Mouse (Mus musculus) adrenal gland, postnatal 36 days (tissue): Measurements from ENCODE around the gene Tyk2. TPM values are rescaled to one million over a fixed set of nuclear protein-coding genes. Genes with fewer than 3 reads are reported as not detected.
A peak's percentile ranks its signal among the peaks of the same experiment; 100 is the strongest.

ENCODE experiments used
- DNase-seq, 2 experiments: peaks; one replicate each; pipeline ENCODE4 v3.0.0; 2021; ENCODE audit warnings: mixed read lengths in 1 of 2
- total RNA-seq, 2 experiments: library from RNA; stranded (reverse); gene quantifications; 2 replicates each; pipeline ENCODE4 v1.2.3; 2021

Tyk2 gene
- total RNA-seq, 2 experiments from 2014 or later = 14.6 to 15.2 TPM

GRCm38 (mm10) chr9:21149654-21150419 is 18.8 kb upstream of the Tyk2 start, which contains the start of gene Cdc37:
Gene Cdc37 (minus strand): TSS chr9:21149982.
- DNase-seq = peak; percentile 94 to 97

- DNase-seq = no peak
Observed at GRCm38 (mm10) chr9:21149077-21149653, 18.1 kb upstream of the Tyk2 start.

GRCm38 (mm10) chr9:21148427-21148826 is 17.4 kb upstream of the Tyk2 start:
- DNase-seq = no peak

GRCm38 (mm10) chr9:21146722-21147121 is 15.7 kb upstream of the Tyk2 start:
- peak in 1 of 2 experiments; percentile 60 for DNase-seq

- DNase-seq = no peak
Observed at GRCm38 (mm10) chr9:21145431-21145830, 14.4 kb upstream of the Tyk2 start.

- no peak for DNase-seq
Observed at GRCm38 (mm10) chr9:21144361-21144760, 13.3 kb upstream of the Tyk2 start.

- no peak for DNase-seq
Observed at GRCm38 (mm10) chr9:21141922-21142321, 10.9 kb upstream of the Tyk2 start.

- DNase-seq = peak in 1 of 2 experiments; percentile 20
Observed at GRCm38 (mm10) chr9:21138386-21138785, 7.3 kb upstream of the Tyk2 start.

GRCm38 (mm10) chr9:21137229-21137628 is 6.2 kb upstream of the Tyk2 start:
- peak; percentile 48 to 67 for DNase-seq

GRCm38 (mm10) chr9:21136401-21136800 is 5.4 kb upstream of the Tyk2 start:
- peak in 1 of 2 experiments; percentile 31 for DNase-seq

- DNase-seq = no peak
Observed at GRCm38 (mm10) chr9:21135941-21136381, 4.9 kb upstream of the Tyk2 start.

- no peak for DNase-seq
Observed at GRCm38 (mm10) chr9:21135329-21135890, 4.4 kb upstream of the Tyk2 start.

- peak; percentile 45 to 60 for DNase-seq
Observed at GRCm38 (mm10) chr9:21134595-21135328, 3.7 kb upstream of the Tyk2 start.

- no peak for DNase-seq
Observed at GRCm38 (mm10) chr9:21133064-21133707, 2.1 kb upstream of the Tyk2 start.

- no peak for DNase-seq
Observed at GRCm38 (mm10) chr9:21132102-21132775, 1.2 kb upstream of the Tyk2 start.

- DNase-seq = no peak
Observed at GRCm38 (mm10) chr9:21126259-21126627, 4.8 kb downstream of the Tyk2 start.

- no peak for DNase-seq
Observed at GRCm38 (mm10) chr9:21125502-21126258, 5.4 kb downstream of the Tyk2 start.

GRCm38 (mm10) chr9:21124837-21125236 is 6.2 kb downstream of the Tyk2 start:
- no peak for DNase-seq

- no peak for DNase-seq
Observed at GRCm38 (mm10) chr9:21121483-21121882, 9.6 kb downstream of the Tyk2 start.

GRCm38 (mm10) chr9:21117073-21117472 is 14.0 kb downstream of the Tyk2 start:
- DNase-seq = no peak

GRCm38 (mm10) chr9:21115105-21115504 is 15.9 kb downstream of the Tyk2 start:
- no peak for DNase-seq
